Mouse (Mus musculus): Measurements from ENCODE around the gene Plod3.

- TF ChIP-seq TAL1 (IDR thresholded peaks at IDR 0.05; ENCODE audit: low read length), result no peak
- no peak for TF ChIP-seq GATA1 (IDR thresholded peaks at IDR 0.05; ENCODE audit: low read length)
Measured at GRCm38 (mm10) chr5:136958991-136959605, 27.7 kb upstream of the Plod3 start.
